Mouse (Mus musculus) T-helper 2 cell (primary cell): ENCODE results near the gene Stab1.

Source experiments
- in situ Hi-C: fragments of 300-600 bp; cut with MboI, MseI; formaldehyde crosslinking; loops from one replicate; pipeline ENCODE4 v1.15.1; 2025; ENCODE audit warnings: high pct_unique_total_duplicates

The Stab1 gene

DNA sequence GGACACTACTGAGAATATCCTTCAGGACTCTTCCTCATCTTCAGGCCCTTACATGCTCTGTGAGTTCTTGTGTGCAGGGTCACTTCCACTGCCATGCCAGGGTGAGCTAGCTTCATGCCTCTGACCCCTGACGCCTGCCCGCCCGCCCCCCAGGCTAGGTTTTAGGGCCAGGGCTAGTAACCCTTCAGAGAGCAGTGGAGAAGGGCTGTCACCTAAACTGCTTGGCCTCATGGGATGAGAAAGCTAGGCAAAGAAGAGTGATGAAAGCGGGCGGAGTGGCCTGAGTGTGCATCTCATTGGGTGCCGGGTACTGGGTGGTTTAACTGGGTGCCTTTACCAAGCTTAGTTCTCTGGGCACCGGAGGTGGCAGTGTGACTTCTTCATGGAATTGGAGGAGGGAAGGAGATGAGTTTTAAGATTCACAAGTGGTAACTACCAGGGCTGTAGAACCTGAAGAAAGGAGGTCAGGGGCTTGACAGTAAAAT lies 35.9 kb downstream of the Stab1 start:
- in situ Hi-C loops = loop anchor here (5.0 kb wide), 1 partner anchor 75 kb away; the partner anchor contains the start of gene Tnnc1

- in situ Hi-C loops = loop anchor here (5.0 kb wide), 1 partner anchor 75 kb away; the partner anchor contains the start of gene Tnnc1
Measured at GRCm38 (mm10) chr14:31132031-31132430, 36.4 kb downstream of the Stab1 start.

- in situ Hi-C loops = loop anchor here (5.0 kb wide), 1 partner anchor 76 kb away; the partner anchor contains the start of gene Tnnc1
Measured at GRCm38 (mm10) chr14:31131272-31131821, 37.1 kb downstream of the Stab1 start.

- in situ Hi-C loops = loop anchor here (5.0 kb wide), 1 partner anchor 77 kb away; the partner anchor contains the start of gene Tnnc1
Measured at GRCm38 (mm10) chr14:31130236-31131220, 37.9 kb downstream of the Stab1 start, which contains the start of gene Nt5dc2. Gene Nt5dc2 (plus strand): TSS chr14:31131053.

- in situ Hi-C loops = loop anchor here (5.0 kb wide), 1 partner anchor 78 kb away; the partner anchor contains the start of gene Tnnc1
Measured at GRCm38 (mm10) chr14:31129326-31130235, 38.9 kb downstream of the Stab1 start.

DNA sequence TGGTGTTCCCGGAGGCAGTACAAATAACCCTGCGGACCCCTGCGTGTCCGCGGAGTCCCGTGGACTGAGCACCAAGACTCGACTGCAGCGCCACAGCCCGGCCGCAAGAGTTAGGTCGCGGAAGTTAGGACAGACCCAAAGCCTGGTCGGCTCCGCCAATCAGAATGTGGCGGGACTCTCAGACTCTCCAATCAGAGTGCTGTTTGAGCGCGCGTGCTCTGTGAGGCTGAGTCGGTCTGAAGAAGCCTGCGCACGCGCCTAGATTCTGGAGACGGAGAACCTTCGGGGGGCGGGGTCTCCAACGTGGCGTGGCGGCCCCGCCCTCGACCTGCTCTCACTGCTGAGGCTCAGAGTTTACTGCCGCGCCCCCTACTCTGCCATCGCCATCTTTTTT lies 39.6 kb downstream of the Stab1 start, which contains the start of gene Smim4:
Smim4 (minus strand) TSS at position 131 of the 394 bp plus-strand sequence.
- in situ Hi-C loops = no loop called here

DNA sequence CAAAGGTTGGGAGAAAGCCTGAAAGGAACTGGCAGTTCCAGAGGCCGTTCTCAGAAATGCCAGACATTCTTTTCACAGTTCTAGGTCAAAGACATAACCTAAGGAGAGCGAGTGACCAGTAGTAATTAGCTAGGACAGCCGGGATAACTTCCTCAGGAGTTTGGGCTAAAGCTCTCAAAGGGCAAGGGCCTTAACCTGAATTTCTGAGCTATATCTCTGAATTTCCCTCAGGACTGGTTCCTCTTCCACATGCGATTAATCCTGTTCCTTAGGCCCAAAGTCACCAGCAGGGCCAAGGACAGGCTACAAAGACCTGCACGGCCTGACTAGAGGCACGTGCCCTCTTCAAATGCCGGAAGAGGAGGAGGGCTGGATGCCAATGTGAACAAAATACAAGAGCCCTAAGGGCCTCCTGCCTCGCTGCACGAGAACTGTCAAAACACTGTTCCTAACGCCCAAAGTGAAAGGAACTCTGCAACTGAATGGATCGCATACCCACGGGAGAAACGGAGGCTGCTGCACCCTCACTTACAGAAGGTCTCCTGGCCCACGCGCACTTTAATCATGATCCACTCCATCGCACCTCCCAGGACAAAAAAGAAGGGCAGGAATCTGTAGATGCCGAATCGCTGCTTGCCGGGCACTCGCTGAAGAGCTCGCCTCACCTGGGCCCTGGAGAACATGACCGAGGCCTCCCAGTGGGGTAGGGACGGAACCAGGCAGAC lies 40.2 kb downstream of the Stab1 start:
- in situ Hi-C loops = no loop called here

- in situ Hi-C loops = no loop called here
Measured at GRCm38 (mm10) chr14:31126826-31127225, 41.6 kb downstream of the Stab1 start.

GRCm38 (mm10) chr14:31125106-31126075 lies 43.0 kb downstream of the Stab1 start:
- in situ Hi-C loops = no loop called here

DNA sequence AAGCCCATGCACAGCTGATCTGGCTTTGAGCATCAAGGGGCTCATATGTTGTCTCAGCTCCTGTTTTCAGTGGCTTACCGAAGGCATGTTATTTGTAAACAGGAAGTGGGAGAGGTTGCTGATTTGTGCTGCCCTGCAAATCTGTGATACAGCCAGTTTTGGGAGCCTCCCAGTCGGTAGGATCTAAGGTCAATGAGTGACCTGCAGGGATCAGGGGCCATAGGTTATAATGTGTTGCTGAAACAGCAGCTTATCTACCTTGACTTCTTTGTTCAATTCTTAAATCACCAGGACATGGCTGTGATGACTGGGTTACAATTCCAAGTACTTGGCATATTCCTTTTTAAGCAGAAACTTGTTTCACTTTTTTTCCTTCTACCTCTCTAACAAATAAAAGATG lies 52.9 kb downstream of the Stab1 start:
- in situ Hi-C loops = no loop called here

GRCm38 (mm10) chr14:31114011-31114410 lies 54.4 kb downstream of the Stab1 start:
- in situ Hi-C loops = no loop called here

- in situ Hi-C loops = no loop called here
Measured at GRCm38 (mm10) chr14:31112187-31112586, 56.3 kb downstream of the Stab1 start.

GRCm38 (mm10) chr14:31110613-31111012 lies 57.8 kb downstream of the Stab1 start:
- in situ Hi-C loops = no loop called here

DNA sequence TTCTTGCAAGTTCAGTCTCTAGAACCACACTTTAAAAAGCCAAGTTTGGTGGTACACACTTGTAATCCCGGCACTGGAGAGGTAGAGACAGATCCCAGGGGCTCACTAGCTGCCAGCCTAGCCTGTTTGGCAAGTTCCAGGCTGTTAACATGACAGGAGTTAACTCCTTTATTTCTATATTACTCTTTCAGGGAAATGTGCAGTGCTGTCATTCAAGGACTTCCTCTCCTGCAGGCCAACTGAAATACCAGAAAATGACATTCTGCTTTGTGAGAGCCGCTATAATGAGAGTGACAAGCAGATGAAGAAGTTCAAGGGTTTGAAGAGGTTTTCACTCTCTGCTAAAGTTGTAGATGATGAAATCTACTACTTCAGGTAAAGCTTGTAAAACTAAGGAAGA lies 63.3 kb downstream of the Stab1 start:
- in situ Hi-C loops = no loop called here

- in situ Hi-C loops = loop anchor here (10.0 kb wide), 1 partner anchor 385 kb away; no protein-coding TSS in a partner anchor
Measured at GRCm38 (mm10) chr14:31089918-31090317, 78.5 kb downstream of the Stab1 start.
